Mouse (Mus musculus): ENCODE data around the gene Vil1.
A peak's percentile ranks its signal among the peaks of the same experiment; 100 is the strongest.

GRCm38 (mm10) chr1:74397268-74397918, 11.8 kb upstream of the Vil1 start:
- TF ChIP-seq POLR2A (IDR thresholded peaks at IDR 0.05; ENCODE audit: insufficient read length, low read depth): peak; percentile 79
- TF ChIP-seq USF1 (IDR thresholded peaks at IDR 0.05; ENCODE audit: low read depth): no peak
- peak; percentile 82 for TF ChIP-seq SRF (IDR thresholded peaks at IDR 0.05; ENCODE audit: control insufficient read depth, insufficient read length, low read depth)
- TF ChIP-seq MYOD1 (IDR thresholded peaks at IDR 0.05; ENCODE audit: control insufficient read depth in 1 of 3, insufficient read length in 2 of 3, low read depth in 2 of 3): peak in 1 of 3 experiments; percentile 7
- TF ChIP-seq TCF12 (IDR thresholded peaks at IDR 0.05; ENCODE audit: insufficient read depth, poor library complexity, severe bottlenecking): no peak
- TF ChIP-seq MAX (IDR thresholded peaks at IDR 0.05; ENCODE audit: low read depth): no peak
- TF ChIP-seq E2F4 (IDR thresholded peaks at IDR 0.05; ENCODE audit: insufficient read depth): no peak

All from myocyte (in vitro differentiated cells).